Mouse (Mus musculus) gastrocnemius, adult 8-10 months (tissue): ENCODE measurements around the gene Smarcd3. TPM values are rescaled to one million over a fixed set of nuclear protein-coding genes. Genes with fewer than 3 reads are reported as not detected.

Experiments used
- DNase-seq, 2 experiments: peaks; one replicate each; pipeline ENCODE4 v3.0.0; 2022; ENCODE audit warnings: low spot score in 2 of 2
- total RNA-seq, 4 experiments: library from RNA; stranded (reverse); gene quantifications; 2 replicates each; pipeline ENCODE4 v1.2.4; 2022

Gene Smarcd3
- total RNA-seq, 4 experiments from 2014 or later: 207 to 267 (median 221) TPM

GRCm38 (mm10) chr5:24620626-24621025, 3.6 kb downstream of the Smarcd3 start:
- no peak for DNase-seq

- DNase-seq: no peak
Measured at GRCm38 (mm10) chr5:24620116-24620515, 4.1 kb downstream of the Smarcd3 start.

- DNase-seq: no peak
Measured at GRCm38 (mm10) chr5:24618921-24619320, 5.3 kb downstream of the Smarcd3 start.

- DNase-seq: no peak
Measured at GRCm38 (mm10) chr5:24615097-24615496, 9.1 kb downstream of the Smarcd3 start.

- no peak for DNase-seq
Measured at GRCm38 (mm10) chr5:24612302-24612649, 11.9 kb downstream of the Smarcd3 start.

GRCm38 (mm10) chr5:24611366-24612301, 12.6 kb downstream of the Smarcd3 start:
- no peak for DNase-seq

GRCm38 (mm10) chr5:24609388-24609787, 14.8 kb downstream of the Smarcd3 start:
- DNase-seq: no peak

GRCm38 (mm10) chr5:24605980-24606665, 18.1 kb downstream of the Smarcd3 start:
- DNase-seq: no peak

- no peak for DNase-seq
Measured at GRCm38 (mm10) chr5:24605321-24605979, 18.8 kb downstream of the Smarcd3 start.

GRCm38 (mm10) chr5:24604656-24605100, 19.5 kb downstream of the Smarcd3 start:
- peak; percentile 86 to 88 for DNase-seq

GRCm38 (mm10) chr5:24604080-24604655, 20.0 kb downstream of the Smarcd3 start:
- no peak for DNase-seq

GRCm38 (mm10) chr5:24603431-24604010, 20.7 kb downstream of the Smarcd3 start:
- no peak for DNase-seq

- DNase-seq: peak; percentile 87 to 88
Measured at GRCm38 (mm10) chr5:24602751-24603343, 21.4 kb downstream of the Smarcd3 start.

- peak; percentile 76 to 80 for DNase-seq
Measured at GRCm38 (mm10) chr5:24601911-24602750, 22.1 kb downstream of the Smarcd3 start.

- no peak for DNase-seq
Measured at GRCm38 (mm10) chr5:24601071-24601835, 23.0 kb downstream of the Smarcd3 start.

- peak; percentile 76 to 82 for DNase-seq
Measured at GRCm38 (mm10) chr5:24600236-24600635, 24.0 kb downstream of the Smarcd3 start.

GRCm38 (mm10) chr5:24599137-24599536, 25.1 kb downstream of the Smarcd3 start:
- DNase-seq: no peak

- DNase-seq: peak; percentile 63 to 65
Measured at GRCm38 (mm10) chr5:24598570-24599006, 25.6 kb downstream of the Smarcd3 start.
